Mouse (Mus musculus) heart, embryonic 16.5 days (tissue): ENCODE measurements around the gene Ctsh. TPM values are rescaled to one million over a fixed set of nuclear protein-coding genes. Genes with fewer than 3 reads are reported as not detected.

Experiments
- ATAC-seq: fragments of 200-750 bp; cut with Nextera tagmentation; replicated peaks from 2 replicates; pipeline ENCODE4 v1.8.0; 2017; ENCODE audit warnings: moderate number of reproducible peaks; ENCODE audit not compliant: insufficient read depth, low FRiP score; ENCODE audit errors: extremely low read depth
- H3K27ac ChIP-seq: fragments of 300-500 bp; sonication (generic); 2 replicates; pipeline ENCODE4 v1.5.1; 2014; ENCODE audit warnings: mild to moderate bottlenecking, low read length, control low read depth, moderate library complexity
- H3K27me3 ChIP-seq: fragments of 300-500 bp; sonication (generic); 2 replicates; pipeline ENCODE4 v1.6.1; 2014; ENCODE audit warnings: low read length, mixed read lengths; ENCODE audit not compliant: control insufficient read depth, insufficient read depth
- H3K36me3 ChIP-seq: fragments of 300-500 bp; sonication (generic); 2 replicates; pipeline ENCODE4 v1.6.1; 2014; ENCODE audit not compliant: control insufficient read depth, insufficient read depth
- H3K4me1 ChIP-seq: fragments of 300-500 bp; sonication (generic); 2 replicates; pipeline ENCODE4 v1.6.1; 2014; ENCODE audit warnings: low read length, mixed read lengths; ENCODE audit not compliant: control insufficient read depth, insufficient read depth
- H3K4me2 ChIP-seq: fragments of 300-500 bp; sonication (generic); 2 replicates; pipeline ENCODE4 v1.6.1; 2014; ENCODE audit warnings: low read depth, mild to moderate bottlenecking, control low read depth, low read length
- H3K4me3 ChIP-seq: fragments of 300-500 bp; sonication (generic); 2 replicates; pipeline ENCODE4 v1.5.1; 2014; ENCODE audit warnings: mild to moderate bottlenecking, control low read depth, low read length
- H3K9ac ChIP-seq: fragments of 300-500 bp; sonication (generic); 2 replicates; pipeline ENCODE4 v1.6.1; 2014; ENCODE audit warnings: low read length, control low read depth
- H3K9me3 ChIP-seq: fragments of 300-500 bp; sonication (generic); replicated peaks from 2 replicates; pipeline ENCODE4 v1.6.1; 2016; ENCODE audit warnings: low read length; ENCODE audit not compliant: control insufficient read depth
- WGBS: fragments of 180-500 bp; shearing (Covaris S2); extraction: QIAGEN DNeasy Blood & Tissue Kit; methylation state at CpG from one replicate; pipeline ENCODE4 v1.1.7; 2014; 5-methylcytosine and 5-hydroxymethylcytosine counted together
- polyA plus RNA-seq: library from polyadenylated mRNA; unstranded; fragments of >200 nt; fragmentation: Nextera tagmentation; extraction: Ambion mirVana; gene quantifications from 2 replicates; pipeline ENCODE4 v1.2.1, GENCODE M21; 2015

Gene Ctsh
- 60.9 and 128 TPM in 2 replicates for polyA plus RNA-seq

DNA sequence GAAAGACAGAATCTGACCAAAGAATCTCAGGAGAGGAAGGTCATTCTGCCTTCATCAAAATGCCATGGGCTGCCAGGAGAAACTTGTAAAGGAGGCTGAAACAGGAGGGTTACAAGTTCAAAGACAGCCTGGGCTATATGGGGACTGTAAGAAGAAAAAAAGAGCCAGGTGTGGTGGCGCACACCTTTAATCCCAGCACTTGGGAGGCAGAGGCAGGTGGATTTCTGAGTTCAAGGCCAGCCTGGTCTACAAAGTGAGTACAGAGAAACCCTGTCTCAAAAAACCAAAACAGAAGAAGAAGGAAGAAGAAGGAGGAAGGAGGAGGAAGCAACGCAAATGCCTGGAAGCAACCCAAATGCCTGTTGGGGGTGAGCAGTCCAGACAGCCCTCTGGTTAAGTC, at the start of gene Ctsh:
Gene Ctsh (plus strand): TSS at position 301 of the 400 bp plus-strand sequence.
- Histone ChIP-seq H3K4me1 (0 out of 2 replicates have a peak, but pooled peaks cover 2% of the 10 kb centered on the region), H3K27ac (peak within 1 kb of the TSS; percentile 57; the same call in 1 of the 2 replicates), H3K9ac (peak within 1 kb of the TSS; percentile 81), H3K4me2 (peak within 1 kb of the TSS; percentile 96), H3K9me3 (no peaks in the 10 kb centered on the region), H3K4me3 (peak within 1 kb of the TSS; percentile 70), H3K36me3 (no peaks in the 10 kb centered on the region), H3K27me3 (no peaks in the 10 kb centered on the region)
- 65% methylated on average over 2 of the region's 2 CpGs for WGBS
- no peak for ATAC-seq

DNA sequence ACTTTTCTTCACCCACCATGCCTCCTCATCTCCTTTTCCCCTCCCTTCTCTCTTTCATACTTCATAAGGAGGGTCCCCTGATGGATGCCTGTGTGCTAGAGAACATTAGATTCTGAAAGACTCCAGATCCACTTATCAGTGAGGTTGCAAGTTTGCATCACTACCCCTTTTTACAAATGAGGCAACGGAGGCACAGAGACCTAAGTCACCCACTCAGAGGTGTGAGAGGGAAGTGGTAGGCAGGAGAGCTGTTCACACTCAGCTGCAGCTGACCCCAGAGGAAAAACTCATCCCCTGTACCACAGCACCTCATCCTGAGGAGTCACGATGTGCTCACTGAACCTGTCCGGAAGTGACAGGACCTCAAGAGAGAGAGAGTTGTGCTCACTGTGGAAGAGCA, 47.5 kb upstream of the Ctsh start:
- Histone ChIP-seq H3K4me3 (no peak overlapping the region), H3K27me3 (no peaks in the 10 kb centered on the region), H3K4me2 (no peak overlapping the region), H3K36me3 (no peaks in the 10 kb centered on the region), H3K9me3 (no peaks in the 10 kb centered on the region), H3K9ac (no peak overlapping the region), H3K4me1 (no peaks in the 10 kb centered on the region), H3K27ac (no peak overlapping the region)
- ATAC-seq = no peak
- WGBS = 76% methylated on average over 3 of the region's 3 CpGs

DNA sequence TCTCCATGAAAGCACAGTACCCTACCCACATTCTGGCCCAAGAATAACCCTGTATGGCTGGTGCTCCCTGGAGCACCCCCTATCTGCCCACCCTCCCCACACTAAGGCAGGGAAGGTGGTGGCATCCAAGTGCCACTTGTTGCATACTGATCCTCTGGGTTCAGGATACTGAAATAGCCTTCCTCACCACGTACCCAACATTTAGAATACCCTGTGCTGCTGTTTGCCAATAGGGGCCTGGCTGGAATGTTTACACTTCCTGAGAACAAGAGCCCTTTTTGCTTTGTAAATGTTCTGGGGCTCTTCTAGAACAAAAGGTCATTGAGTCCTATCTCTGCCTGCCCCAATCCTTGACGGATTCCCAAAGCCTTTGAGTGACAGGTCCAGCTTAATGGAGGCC, 46.9 kb upstream of the Ctsh start:
- WGBS = 17% methylated on average over 2 of the region's 2 CpGs
- H3K9me3 ChIP-seq = no peaks in the 10 kb centered on the region
- no peak for ATAC-seq

DNA sequence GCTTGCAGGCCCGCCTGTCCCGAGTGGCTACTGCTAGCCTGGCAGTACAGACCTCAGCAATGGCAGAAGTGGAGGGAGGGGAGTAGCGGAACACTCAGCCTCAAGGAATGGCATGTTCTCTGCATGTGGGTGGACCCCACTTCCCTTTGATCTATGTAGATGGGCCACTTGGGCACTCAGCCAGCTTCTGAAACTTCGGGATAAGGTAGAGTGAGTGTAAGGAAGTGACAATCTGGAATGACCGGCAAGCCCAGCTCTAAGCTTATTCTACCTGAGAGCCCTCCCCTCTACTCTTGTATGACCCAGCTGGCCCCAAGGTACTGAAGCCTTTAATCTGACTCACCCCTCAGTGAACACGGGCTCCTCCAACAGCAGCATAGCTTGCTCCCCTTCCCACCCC, 45.8 kb upstream of the Ctsh start:
- H3K4me3 ChIP-seq = no peak overlapping the region
- H3K36me3 ChIP-seq = no peaks in the 10 kb centered on the region
- H3K4me1 ChIP-seq = no peaks in the 10 kb centered on the region
- H3K9ac ChIP-seq = no peak overlapping the region
- H3K9me3 ChIP-seq = no peaks in the 10 kb centered on the region
- no peak for ATAC-seq
- WGBS = 57% methylated on average over 6 of the region's 6 CpGs
- no peaks in the 10 kb centered on the region for H3K27me3 ChIP-seq
- H3K27ac ChIP-seq = no peak overlapping the region
- no peak overlapping the region for H3K4me2 ChIP-seq

More for the DNA sequence above, 46.9 kb upstream of the Ctsh start:
- no peaks in the 10 kb centered on the region for H3K4me1 ChIP-seq
- no peak overlapping the region for H3K4me2 ChIP-seq
- no peaks in the 10 kb centered on the region for H3K27me3 ChIP-seq
- H3K9ac ChIP-seq = no peak overlapping the region
- H3K4me3 ChIP-seq = no peak overlapping the region
- H3K27ac ChIP-seq = no peak overlapping the region
- no peaks in the 10 kb centered on the region for H3K36me3 ChIP-seq

DNA sequence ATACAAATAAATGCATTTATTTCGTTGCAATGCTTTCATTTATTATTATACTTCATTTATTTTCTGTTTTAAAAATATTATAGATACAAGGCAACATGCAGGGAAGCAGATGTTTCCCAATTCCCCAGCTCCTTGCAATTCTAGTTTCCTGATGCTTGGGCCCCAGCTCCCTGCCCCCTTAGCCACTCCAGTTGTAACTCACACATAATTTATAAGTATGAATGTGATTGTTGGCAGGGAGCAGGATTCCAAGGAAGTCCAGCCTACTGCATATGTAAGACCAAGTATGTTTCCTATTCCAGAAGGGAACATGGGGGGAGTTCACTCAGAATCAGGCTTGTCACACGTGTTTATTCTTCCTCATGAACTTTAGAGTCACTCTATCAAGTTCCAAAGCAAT, 42.1 kb upstream of the Ctsh start:
- ATAC-seq = no peak

DNA sequence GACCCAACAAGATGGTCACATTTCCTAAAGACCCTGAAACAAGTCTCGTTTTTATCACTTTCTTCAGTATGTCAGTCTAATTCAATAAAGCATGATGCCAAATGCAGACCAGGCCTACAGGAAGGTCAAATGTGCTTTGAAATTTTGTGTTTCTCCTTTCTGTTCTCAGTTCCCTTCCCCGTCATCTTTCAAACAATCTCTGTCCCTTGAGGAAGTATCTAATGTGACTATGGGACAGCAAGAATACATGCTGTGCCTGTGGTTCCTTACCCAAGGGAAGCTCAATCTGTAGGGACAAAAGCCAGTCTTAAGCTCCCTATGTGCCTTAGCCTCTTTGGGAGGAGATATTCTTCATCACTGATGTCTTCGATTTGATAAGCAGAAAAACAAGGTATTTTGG, 39.3 kb upstream of the Ctsh start:
- Histone ChIP-seq H3K27me3 (no peaks in the 10 kb centered on the region), H3K36me3 (no peaks in the 10 kb centered on the region), H3K4me1 (no peaks in the 10 kb centered on the region), H3K4me3 (no peak overlapping the region), H3K9ac (no peak overlapping the region), H3K27ac (no peak overlapping the region), H3K9me3 (no peaks in the 10 kb centered on the region), H3K4me2 (no peak overlapping the region)
- WGBS = 72% methylated on average over 3 of the region's 3 CpGs
- ATAC-seq = no peak

More for the DNA sequence above, 42.1 kb upstream of the Ctsh start:
- Histone ChIP-seq H3K4me2 (no peak overlapping the region), H3K9me3 (no peaks in the 10 kb centered on the region), H3K4me1 (no peaks in the 10 kb centered on the region), H3K27me3 (no peaks in the 10 kb centered on the region), H3K36me3 (no peaks in the 10 kb centered on the region), H3K9ac (no peak overlapping the region), H3K27ac (no peak overlapping the region), H3K4me3 (no peak overlapping the region)
- 50% methylated on average over 2 of the region's 2 CpGs for WGBS

DNA sequence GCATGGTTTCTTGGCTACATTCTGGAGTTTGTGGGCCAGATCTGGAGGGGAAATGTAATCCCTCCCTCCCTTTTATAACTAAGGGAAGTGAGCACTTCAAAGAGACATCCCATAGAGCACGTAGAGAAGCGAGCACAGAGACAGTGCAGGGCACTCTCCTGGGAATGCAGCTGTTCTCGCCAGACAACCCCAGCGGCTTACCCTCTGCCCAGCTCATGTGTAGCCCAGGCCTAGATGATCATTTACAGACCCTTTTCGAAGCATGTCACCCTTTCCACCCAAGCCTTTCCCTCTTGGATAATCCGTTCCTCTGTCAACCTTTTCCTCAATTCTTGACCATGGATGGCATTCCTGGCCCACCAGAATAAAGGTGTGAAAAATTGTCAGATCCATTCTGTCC, 37.7 kb upstream of the Ctsh start:
- H3K4me3 ChIP-seq = no peak overlapping the region
- H3K27me3 ChIP-seq = no peaks in the 10 kb centered on the region
- 77% methylated on average over 6 of the region's 6 CpGs for WGBS
- H3K4me2 ChIP-seq = no peak overlapping the region
- H3K4me1 ChIP-seq = no peaks in the 10 kb centered on the region
- H3K9ac ChIP-seq = no peak overlapping the region
- no peak overlapping the region for H3K27ac ChIP-seq
- no peaks in the 10 kb centered on the region for H3K9me3 ChIP-seq
- H3K36me3 ChIP-seq = no peaks in the 10 kb centered on the region
- no peak for ATAC-seq

DNA sequence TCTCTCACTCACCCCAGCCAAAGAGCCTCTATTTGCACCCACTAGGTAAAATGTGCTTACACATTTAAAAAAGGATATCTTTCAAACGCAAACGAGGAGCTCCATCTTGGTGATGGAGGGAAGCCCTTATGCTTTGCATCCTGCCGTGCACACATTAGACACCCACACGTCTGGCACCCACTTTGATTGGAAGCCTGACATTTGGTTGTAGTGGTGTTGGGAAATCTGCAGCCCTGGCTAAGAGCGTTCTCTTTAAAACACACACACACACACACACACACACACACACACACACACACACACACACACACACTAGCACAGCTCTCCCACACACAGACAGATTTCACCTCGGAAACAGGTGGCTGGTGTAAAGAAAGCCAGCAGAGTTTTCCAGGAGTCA, 33.1 kb upstream of the Ctsh start:
- Histone ChIP-seq H3K9me3 (no peaks in the 10 kb centered on the region), H3K27ac (no peak overlapping the region), H3K9ac (no peak overlapping the region), H3K4me1 (no peaks in the 10 kb centered on the region), H3K36me3 (no peaks in the 10 kb centered on the region), H3K4me2 (no peak overlapping the region), H3K27me3 (no peaks in the 10 kb centered on the region), H3K4me3 (no peak overlapping the region)
- ATAC-seq = no peak
- 62% methylated on average over 6 of the region's 6 CpGs for WGBS

DNA sequence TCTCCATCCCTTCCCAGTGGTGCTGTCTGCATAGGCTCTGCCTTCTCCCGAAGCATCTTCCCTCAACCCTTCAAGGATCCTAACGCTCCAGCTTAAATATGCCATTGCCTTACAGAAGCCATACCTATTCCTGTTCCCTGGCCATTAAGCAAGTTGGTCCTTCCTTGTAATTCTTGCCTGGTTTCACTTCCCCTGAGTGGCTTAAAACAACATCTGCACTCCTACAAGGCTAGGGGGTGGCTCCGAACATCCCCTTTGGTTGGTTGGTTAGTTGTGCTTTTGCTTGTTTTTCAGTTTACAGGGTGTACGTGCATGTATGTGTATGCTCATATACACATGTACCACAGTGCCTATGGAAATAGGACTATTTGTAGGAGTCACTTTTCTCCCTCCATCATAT, 32.5 kb upstream of the Ctsh start:
- H3K4me2 ChIP-seq = no peak overlapping the region
- H3K4me1 ChIP-seq = no peaks in the 10 kb centered on the region
- no peaks in the 10 kb centered on the region for H3K36me3 ChIP-seq
- H3K9ac ChIP-seq = no peak overlapping the region
- no peaks in the 10 kb centered on the region for H3K27me3 ChIP-seq
- no peak overlapping the region for H3K4me3 ChIP-seq
- ATAC-seq = no peak
- H3K27ac ChIP-seq = no peak overlapping the region
- H3K9me3 ChIP-seq = no peaks in the 10 kb centered on the region
- WGBS = 84% methylated on average over 4 of the region's 4 CpGs

DNA sequence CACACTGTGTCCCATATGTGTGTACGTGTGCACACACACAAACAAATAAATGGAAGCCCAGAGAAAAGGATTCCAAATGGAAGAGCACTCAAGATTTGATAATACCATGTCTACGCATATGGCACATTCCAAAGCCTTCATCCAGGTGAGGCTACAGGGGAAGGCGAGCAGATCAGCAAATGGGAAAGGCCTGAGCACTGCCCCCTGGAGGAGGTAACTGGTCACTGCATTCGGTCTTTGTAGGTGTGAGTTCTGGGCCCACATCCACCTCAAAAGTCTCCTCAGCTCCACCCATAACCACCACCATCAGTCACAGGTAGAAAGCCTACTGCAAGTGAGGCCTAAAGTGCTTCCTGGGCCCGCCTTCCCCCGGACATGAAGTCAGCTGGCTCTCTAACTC, 26.2 kb upstream of the Ctsh start:
- WGBS = 87% methylated on average over 6 of the region's 6 CpGs
- H3K27me3 ChIP-seq = no peaks in the 10 kb centered on the region
- no peaks in the 10 kb centered on the region for H3K36me3 ChIP-seq
- no peaks in the 10 kb centered on the region for H3K9me3 ChIP-seq
- no peaks in the 10 kb centered on the region for H3K4me1 ChIP-seq
- H3K4me2 ChIP-seq = no peak overlapping the region
- H3K4me3 ChIP-seq = no peak overlapping the region
- no peak overlapping the region for H3K9ac ChIP-seq
- ATAC-seq = no peak
- no peak overlapping the region for H3K27ac ChIP-seq
